Mouse (Mus musculus) intestine, postnatal 0 days (tissue): ENCODE results near the gene Ubl3. TPM values are rescaled to one million over a fixed set of nuclear protein-coding genes. Genes with fewer than 3 reads are reported as not detected.
A peak's percentile ranks its signal among the peaks of the same experiment; 100 is the strongest.

Experiments used
- ATAC-seq: fragments of 200-750 bp; cut with Nextera tagmentation; 2 replicates; pipeline ENCODE4 v1.8.0; 2017; ENCODE audit warnings: mild to moderate bottlenecking, moderate TSS enrichment, moderate library complexity
- H3K27ac ChIP-seq: fragments of 300-500 bp; sonication (generic); 2 replicates; pipeline ENCODE4 v1.5.1; 2014; ENCODE audit warnings: mild to moderate bottlenecking, low read depth, low read length, moderate library complexity
- H3K27me3 ChIP-seq: fragments of 300-500 bp; sonication (generic); replicated peaks from 2 replicates; pipeline ENCODE4 v1.6.1; 2014; ENCODE audit warnings: low read length, mixed read lengths; ENCODE audit not compliant: control insufficient read depth, insufficient read depth
- H3K36me3 ChIP-seq: fragments of 300-500 bp; sonication (generic); 2 replicates; pipeline ENCODE4 v1.6.1; 2014; ENCODE audit warnings: mild to moderate bottlenecking, moderate library complexity; ENCODE audit not compliant: control insufficient read depth, insufficient read depth
- H3K4me1 ChIP-seq: fragments of 300-500 bp; sonication (generic); replicated peaks from 2 replicates; pipeline ENCODE4 v1.6.1; 2014; ENCODE audit warnings: antibody characterized with exemption, low read length, mixed read lengths; ENCODE audit not compliant: control insufficient read depth, insufficient read depth
- H3K4me2 ChIP-seq: fragments of 300-500 bp; sonication (generic); replicated peaks from 2 replicates; pipeline ENCODE4 v1.6.1; 2014; ENCODE audit warnings: low read depth, mild to moderate bottlenecking, moderate library complexity
- H3K4me3 ChIP-seq: fragments of 300-500 bp; sonication (generic); 2 replicates; pipeline ENCODE4 v1.5.1; 2014; ENCODE audit warnings: low read depth, low read length
- H3K9ac ChIP-seq: fragments of 300-500 bp; sonication (generic); 2 replicates; pipeline ENCODE4 v1.6.1; 2014; ENCODE audit warnings: mild to moderate bottlenecking, low read depth, low read length
- H3K9me3 ChIP-seq: fragments of 300-500 bp; sonication (generic); 2 replicates; pipeline ENCODE4 v1.6.1; 2016; ENCODE audit warnings: mixed run types; ENCODE audit not compliant: control insufficient read depth
- CTCF ChIP-seq: sonication (generic); IDR thresholded peaks from 2 replicates; pipeline ENCODE4 v1.5.1; 2016; ENCODE audit warnings: low read depth, mild to moderate bottlenecking, control low read depth, antibody characterized with exemption, moderate library complexity
- WGBS: fragments of 180-500 bp; shearing (Covaris S2); extraction: QIAGEN DNeasy Blood & Tissue Kit; methylation state at CpG from one replicate; pipeline ENCODE4 v1.1.7; 2014; 5-methylcytosine and 5-hydroxymethylcytosine counted together
- polyA plus RNA-seq: library from polyadenylated mRNA; unstranded; fragments of >200 nt; fragmentation: Nextera tagmentation; extraction: Ambion mirVana; gene quantifications from 2 replicates; pipeline ENCODE4 v1.2.1, GENCODE M21; 2015

The Ubl3 gene
- polyA plus RNA-seq, 1 experiment from 2014 or later: 87.7 TPM

- Histone ChIP-seq H3K4me2 (no peak overlapping the region), H3K9ac (no peak overlapping the region), H3K27ac (no peak overlapping the region), H3K4me1 (no peaks in the 10 kb centered on the region), H3K36me3 (no peaks in the 10 kb centered on the region), H3K9me3 (no peaks in the 10 kb centered on the region), H3K4me3 (no peak overlapping the region), H3K27me3 (no peaks in the 10 kb centered on the region)
- WGBS: 40% methylated on average over 5 of the region's 5 CpGs
- no peak for TF ChIP-seq CTCF
- no peak for ATAC-seq
Observed at GRCm38 (mm10) chr5:148556509-148556908, 3.9 kb upstream of the Ubl3 start.

DNA sequence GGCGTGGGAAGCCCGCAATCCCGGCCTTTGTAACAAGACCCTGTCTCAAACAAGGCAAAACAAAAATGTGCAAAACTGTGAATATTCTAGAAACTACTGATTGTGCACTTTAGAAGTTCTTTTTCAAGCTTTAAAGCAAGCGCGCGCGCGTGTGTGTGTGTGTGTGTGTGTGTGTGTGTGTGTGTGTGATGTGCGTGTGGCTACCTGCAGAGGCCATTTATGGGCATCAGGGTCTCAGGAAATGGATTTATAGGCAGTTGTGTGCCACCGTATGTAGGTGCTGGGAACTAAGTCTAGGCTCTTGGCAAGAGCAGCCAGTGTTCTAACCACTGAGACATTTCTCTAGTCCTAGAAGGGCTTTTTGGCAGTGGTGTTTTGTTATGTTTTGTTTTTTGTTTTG, 2.6 kb upstream of the Ubl3 start:
- 87% methylated on average over 10 of the region's 10 CpGs for WGBS
- Histone ChIP-seq H3K27ac (no peak overlapping the region), H3K4me3 (no peak overlapping the region), H3K9ac (no peak overlapping the region), H3K9me3 (no peaks in the 10 kb centered on the region), H3K27me3 (no peaks in the 10 kb centered on the region), H3K36me3 (no peaks in the 10 kb centered on the region), H3K4me1 (peaks cover under 1% of the 10 kb centered on the region; the same call in 1 of the 2 replicates), H3K4me2 (no peak overlapping the region)
- no peak for TF ChIP-seq CTCF
- no peak for ATAC-seq

GRCm38 (mm10) chr5:148554701-148555100, 2.1 kb upstream of the Ubl3 start:
- Histone ChIP-seq H3K4me3 (no peak overlapping the region), H3K4me2 (0 out of 2 replicates have a peak overlapping the region, but pooled peaks have one; percentile 27), H3K36me3 (no peaks in the 10 kb centered on the region), H3K9ac (no peak overlapping the region), H3K4me1 (peaks cover 3% of the 10 kb centered on the region; the same call in 1 of the 2 replicates), H3K27me3 (no peaks in the 10 kb centered on the region), H3K9me3 (no peaks in the 10 kb centered on the region), H3K27ac (no peak overlapping the region)
- no peak for TF ChIP-seq CTCF
- WGBS: 24% methylated on average over 16 of the region's 16 CpGs
- no peak for ATAC-seq

DNA sequence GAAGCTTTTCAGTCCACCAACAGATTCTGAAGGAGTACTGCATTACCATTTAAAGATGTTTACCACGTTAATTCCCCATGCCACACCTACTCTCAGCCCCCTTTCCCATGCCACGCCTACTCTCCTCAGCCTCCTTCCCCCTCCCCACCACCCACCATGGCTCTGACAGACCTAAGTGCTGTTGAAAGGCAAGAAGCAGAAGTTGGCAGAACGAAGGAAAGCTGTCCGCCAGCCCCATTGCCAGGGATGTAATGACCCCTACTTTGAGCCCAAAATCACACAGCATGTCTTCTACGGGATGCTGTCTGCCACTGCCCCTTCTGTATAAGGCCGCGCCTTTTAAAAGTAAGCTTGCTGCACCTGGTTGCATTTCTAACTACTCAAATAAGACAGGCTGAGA, 1.7 kb upstream of the Ubl3 start:
- no peak overlapping the region for H3K9ac ChIP-seq
- H3K4me2 ChIP-seq: no peak overlapping the region
- no peak for ATAC-seq
- 56% methylated on average over 7 of the region's 7 CpGs for WGBS
- H3K27ac ChIP-seq: no peak overlapping the region
- no peaks in the 10 kb centered on the region for H3K36me3 ChIP-seq
- H3K27me3 ChIP-seq: no peaks in the 10 kb centered on the region
- H3K4me3 ChIP-seq: no peak overlapping the region
- H3K4me1 ChIP-seq: peaks cover 3% of the 10 kb centered on the region; the same call in 1 of the 2 replicates
- no peak for TF ChIP-seq CTCF
- H3K9me3 ChIP-seq: no peaks in the 10 kb centered on the region

DNA sequence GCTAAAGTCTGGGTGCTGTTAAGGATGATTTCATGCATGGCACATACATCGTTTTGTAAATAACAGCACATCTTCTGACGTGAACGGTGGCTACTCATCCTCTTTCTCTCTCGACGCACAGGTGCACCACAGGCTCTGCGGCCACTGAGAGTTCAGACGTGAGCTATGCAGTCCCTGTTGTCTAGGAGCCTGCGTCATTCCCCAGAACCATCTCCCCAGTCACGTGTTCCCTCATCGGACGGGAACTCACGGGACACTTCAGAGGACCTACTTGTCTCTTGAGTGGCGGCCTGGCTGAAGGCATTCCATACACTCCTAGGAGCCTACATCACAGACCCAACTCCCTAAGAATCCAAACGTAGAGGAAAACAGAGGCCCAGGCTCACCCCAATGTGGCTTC, 1.1 kb upstream of the Ubl3 start:
- H3K27ac ChIP-seq: no peak overlapping the region
- no peak for TF ChIP-seq CTCF
- H3K4me1 ChIP-seq: peaks cover 3% of the 10 kb centered on the region; the same call in 1 of the 2 replicates
- ATAC-seq: no peak
- no peak overlapping the region for H3K4me2 ChIP-seq
- WGBS: 65% methylated on average over 14 of the region's 14 CpGs
- H3K9ac ChIP-seq: no peak overlapping the region
- no peaks in the 10 kb centered on the region for H3K27me3 ChIP-seq
- no peaks in the 10 kb centered on the region for H3K9me3 ChIP-seq
- no peaks in the 10 kb centered on the region for H3K36me3 ChIP-seq
- no peak overlapping the region for H3K4me3 ChIP-seq

GRCm38 (mm10) chr5:148551764-148552136, 839 bp downstream of the Ubl3 start:
- Histone ChIP-seq H3K4me1 (peaks cover 5% of the 10 kb centered on the region), H3K4me2 (peak overlapping the region; percentile 68), H3K36me3 (no peaks in the 10 kb centered on the region), H3K27me3 (no peaks in the 10 kb centered on the region), H3K4me3 (peak overlapping the region; percentile 65), H3K27ac (peak overlapping the region; percentile 97), H3K9me3 (no peaks in the 10 kb centered on the region), H3K9ac (peak overlapping the region; percentile 91)
- WGBS: under 1% methylated on average over 17 of the region's 17 CpGs
- ATAC-seq: no peak
- no peak for TF ChIP-seq CTCF
